8 mouse cellular contexts compared by ENCODE assay signal in genomic region chr2:164563339-164564038, GRCm38 (mm10). TPM values are rescaled to one million over a fixed set of nuclear protein-coding genes. Genes with fewer than 3 reads are reported as not detected.
A peak's percentile ranks its signal among the peaks of the same experiment; 100 is the strongest.
DNase-seq lines count a peak whose midpoint lies in the region; ATAC-seq and TF ChIP-seq lines count a peak whose summit lies in the region.

No protein-coding gene starts in this region.

- H3K4me1 ChIP-seq in forebrain, postnatal 0 days (ENCODE audit: insufficient read depth) = peaks cover 7% of the 10 kb centered on the region
- H3K4me1 ChIP-seq in liver, adult 2 months (ENCODE audit: control insufficient read depth, insufficient read depth, low read length) = peaks cover 5% of the 10 kb centered on the region

- no peaks in the 10 kb centered on the region for H3K79me2 ChIP-seq in liver, adult 2 months (ENCODE audit: control insufficient read depth, insufficient read depth, low read length)
- no peaks in the 10 kb centered on the region for H3K79me2 ChIP-seq in myocyte (ENCODE audit: control insufficient read depth, insufficient read depth)

- peak overlapping the region; percentile 93 for H3K4me2 ChIP-seq in forebrain, postnatal 0 days (ENCODE audit: low read depth)
- H3K4me2 ChIP-seq in myocyte (ENCODE audit: low read depth) = peak overlapping the region; percentile 30

- no peaks in the 10 kb centered on the region for H3K9me3 ChIP-seq in forebrain, postnatal 0 days (ENCODE audit: low read length)

- DNase-seq in ovary, postnatal 10 days (ENCODE audit: low spot score) = peak; percentile 29
- no peak for DNase-seq in ovary, adult 18-20 months (ENCODE audit: low spot score)
- DNase-seq in adrenal gland, postnatal 25 days = peak; percentile 16
- DNase-seq in forebrain, postnatal 0 days = peak; percentile 80
- DNase-seq in kidney, adult 11 months = peak; percentile 64
- peak; percentile 44 for DNase-seq in liver, adult 2 months (ENCODE audit: extremely low read depth, low read depth, low spot score)
- DNase-seq in yolk sac, embryonic 10.5 days (ENCODE audit: low spot score) = peak; percentile 42

- no peak for TF ChIP-seq POLR2A in liver, adult 2 months (IDR thresholded peaks at IDR 0.05; ENCODE audit: extremely low read depth, insufficient read depth, low read length)
- TF ChIP-seq POLR2A in myocyte (IDR thresholded peaks at IDR 0.05; ENCODE audit: insufficient read length, low read depth) = no peak

- H3K27me3 ChIP-seq in forebrain, postnatal 0 days (ENCODE audit: insufficient read depth, low read length) = peaks cover 6% of the 10 kb centered on the region; the same call in 1 of the 2 replicates
- no peaks in the 10 kb centered on the region for H3K27me3 ChIP-seq in liver, adult 2 months (ENCODE audit: control insufficient read depth, insufficient read depth, low read length)
- H3K27me3 ChIP-seq in myocyte (ENCODE audit: control insufficient read depth, insufficient read depth, insufficient read length) = peaks cover 47% of the 10 kb centered on the region

- peak overlapping the region; percentile 61 for H3K9ac ChIP-seq in forebrain, postnatal 0 days
- peak overlapping the region; percentile 16 for H3K9ac ChIP-seq in liver, adult 2 months (ENCODE audit: low read depth, low read length)

- H3K4me3 ChIP-seq in forebrain, postnatal 0 days (ENCODE audit: low read depth, low read length) = peak overlapping the region; percentile 41
- peak overlapping the region; percentile 40; the same call in 1 of the 2 replicates for H3K4me3 ChIP-seq in liver, adult 2 months (ENCODE audit: insufficient read depth, low read depth, low read length)
- no peak overlapping the region for H3K4me3 ChIP-seq in myocyte

- no peak overlapping the region for H3K27ac ChIP-seq in forebrain, postnatal 0 days (ENCODE audit: low read depth, low read length)
- H3K27ac ChIP-seq in liver, adult 2 months (replicated peaks; ENCODE audit: insufficient read depth, low read depth, low read length) = no peak overlapping the region

- no peaks in the 10 kb centered on the region for H3K36me3 ChIP-seq in forebrain, postnatal 0 days (ENCODE audit: insufficient read depth)
- no peaks in the 10 kb centered on the region for H3K36me3 ChIP-seq in liver, adult 2 months (ENCODE audit: control insufficient read depth, insufficient read depth, low read length)
- no peaks in the 10 kb centered on the region for H3K36me3 ChIP-seq in myocyte (ENCODE audit: control insufficient read depth, insufficient read depth)

- under 1% methylated on average over 32 of the region's 32 CpGs for WGBS in forebrain, postnatal 0 days
- WGBS in liver, adult 2 months = under 1% methylated on average over 32 of the region's 32 CpGs

- no peak overlapping the region for H3ac ChIP-seq in myocyte (ENCODE audit: control insufficient read depth, insufficient read length)

- peak; percentile 88 for ATAC-seq in forebrain, postnatal 0 days

- TF ChIP-seq CTCF in forebrain, postnatal 0 days (IDR thresholded peaks at IDR 0.05; ENCODE audit: low read depth) = peak; percentile 79
- TF ChIP-seq CTCF in liver, adult 2 months (IDR thresholded peaks at IDR 0.05; ENCODE audit: low read depth, low read length) = peak; percentile 22

TF ChIP-seq in myocyte, 11 proteins besides CTCF, POLR2A, EP300 and RAD21:
- TF ChIP-seq TCF3 (IDR thresholded peaks at IDR 0.05; ENCODE audit: insufficient read length, low read depth) (no peak), E2F4 (IDR thresholded peaks at IDR 0.05; ENCODE audit: insufficient read depth) (no peak), CEBPB (IDR thresholded peaks at IDR 0.05; ENCODE audit: insufficient read depth, poor library complexity, severe bottlenecking) (no peak), MYOG (IDR thresholded peaks at IDR 0.05; ENCODE audit: control insufficient read depth in 1 of 3, insufficient read depth in 1 of 3, insufficient read length in 2 of 3, low read depth in 2 of 3) (no peak), REST (IDR thresholded peaks at IDR 0.05; ENCODE audit: insufficient read depth, insufficient read length) (no peak), MAX (IDR thresholded peaks at IDR 0.05; ENCODE audit: low read depth) (no peak), USF1 (IDR thresholded peaks at IDR 0.05; ENCODE audit: low read depth) (no peak), TCF12 (IDR thresholded peaks at IDR 0.05; ENCODE audit: insufficient read depth, poor library complexity, severe bottlenecking) (no peak), SRF (IDR thresholded peaks at IDR 0.05; ENCODE audit: control insufficient read depth, insufficient read length, low read depth) (no peak), POLR2AphosphoS2 (IDR thresholded peaks at IDR 0.05; ENCODE audit: insufficient read length, low read depth) (no peak), MYOD1 (IDR thresholded peaks at IDR 0.05; ENCODE audit: control insufficient read depth in 1 of 3, insufficient read length in 2 of 3, low read depth in 2 of 3) (no peak)

RNA-seq across cellular contexts. Expression of gene Wfdc2, which starts 1.3 kb away (rescaled TPM):
- not detected in 2 replicates for total RNA-seq in adrenal gland, postnatal 25 days (2021)
- total RNA-seq in forebrain, postnatal 0 days (2014; rRNA removed) = 1.5 and 6.1 TPM in 2 replicates
- polyA plus RNA-seq in forebrain, postnatal 0 days (2015; fragmentation: Nextera tagmentation; extraction: Ambion mirVana) = 4.3 and 7.3 TPM in 2 replicates
- 4.6 and 8.5 TPM in 2 replicates for total RNA-seq in liver, adult 2 months (2014; rRNA removed)
- 9.9 and 18.9 TPM in 2 replicates for polyA plus RNA-seq in liver, adult 2 months (2012; rRNA removed)
- not detected for polyA plus RNA-seq in myocyte (2012; fragmentation: generic; extraction: Trizol)

RNA-seq across cellular contexts. Expression of gene Spint3, which starts 9.8 kb away (rescaled TPM):
- total RNA-seq in adrenal gland, postnatal 25 days (2021) = not detected in 2 replicates
- total RNA-seq in forebrain, postnatal 0 days (2014; rRNA removed) = not detected in 2 replicates
- polyA plus RNA-seq in forebrain, postnatal 0 days (2015; fragmentation: Nextera tagmentation; extraction: Ambion mirVana) = not detected in 2 replicates
- total RNA-seq in liver, adult 2 months (2014; rRNA removed) = not detected in 2 replicates
- not detected in 2 replicates for polyA plus RNA-seq in liver, adult 2 months (2012; rRNA removed)
- not detected for polyA plus RNA-seq in myocyte (2012; fragmentation: generic; extraction: Trizol)

RNA-seq across cellular contexts. Expression of gene Wfdc6a, which starts 21.8 kb away (rescaled TPM):
- total RNA-seq in adrenal gland, postnatal 25 days (2021) = 0.58 TPM in 1 of 2 replicates, not detected in the other
- total RNA-seq in forebrain, postnatal 0 days (2014; rRNA removed) = not detected in 2 replicates
- 0.33 TPM in 1 of 2 replicates, not detected in the other for polyA plus RNA-seq in forebrain, postnatal 0 days (2015; fragmentation: Nextera tagmentation; extraction: Ambion mirVana)
- total RNA-seq in liver, adult 2 months (2014; rRNA removed) = not detected in 2 replicates
- polyA plus RNA-seq in liver, adult 2 months (2012; rRNA removed) = 0.11 TPM in 1 of 2 replicates, not detected in the other
- polyA plus RNA-seq in myocyte (2012; fragmentation: generic; extraction: Trizol) = not detected

RNA-seq across cellular contexts. Expression of gene Eppin, which starts 29.9 kb away (rescaled TPM):
- not detected in 2 replicates for total RNA-seq in adrenal gland, postnatal 25 days (2021)
- not detected in 2 replicates for total RNA-seq in forebrain, postnatal 0 days (2014; rRNA removed)
- 0.19 TPM in 1 of 2 replicates, not detected in the other for polyA plus RNA-seq in forebrain, postnatal 0 days (2015; fragmentation: Nextera tagmentation; extraction: Ambion mirVana)
- total RNA-seq in liver, adult 2 months (2014; rRNA removed) = not detected in 2 replicates
- polyA plus RNA-seq in liver, adult 2 months (2012; rRNA removed) = not detected in 2 replicates
- not detected for polyA plus RNA-seq in myocyte (2012; fragmentation: generic; extraction: Trizol)

RNA-seq across cellular contexts. Expression of gene Wfdc6b, which starts 49.8 kb away (rescaled TPM):
- not detected in 2 replicates for total RNA-seq in adrenal gland, postnatal 25 days (2021)
- not detected in 2 replicates for total RNA-seq in forebrain, postnatal 0 days (2014; rRNA removed)
- not detected in 2 replicates for polyA plus RNA-seq in forebrain, postnatal 0 days (2015; fragmentation: Nextera tagmentation; extraction: Ambion mirVana)
- total RNA-seq in liver, adult 2 months (2014; rRNA removed) = not detected in 2 replicates
- not detected in 2 replicates for polyA plus RNA-seq in liver, adult 2 months (2012; rRNA removed)
- polyA plus RNA-seq in myocyte (2012; fragmentation: generic; extraction: Trizol) = not detected
